Mouse (Mus musculus) ES-E14 (cell line): ENCODE measurements around the gene Trim3. TPM values are rescaled to one million over a fixed set of nuclear protein-coding genes. Genes with fewer than 3 reads are reported as not detected.

Experiments
- DNase-seq: peaks from one replicate; pipeline ENCODE4 v3.0.0-alpha.2; 2013; ENCODE audit warnings: low read depth, low spot score
- H3K27ac ChIP-seq: 2 replicates; pipeline ENCODE4 v1.5.1; 2012; ENCODE audit warnings: low read depth, mild to moderate bottlenecking, low read length, moderate library complexity, mixed read lengths; ENCODE audit not compliant: poor library complexity, insufficient read depth, severe bottlenecking
- H3K36me3 ChIP-seq: 2 replicates; pipeline ENCODE4 v1.6.1; 2012; ENCODE audit warnings: mild to moderate bottlenecking, low read length, moderate library complexity, mixed read lengths; ENCODE audit not compliant: control insufficient read depth, poor library complexity, insufficient read depth, severe bottlenecking
- H3K4me1 ChIP-seq, 2 experiments: fragments of 150-350 bp in 1 of 2; sonication (generic) in 1 of 2; 2 replicates each; pipeline ENCODE4 v1.6.1; 2012; ENCODE audit warnings: low read length in 2 of 2, mild to moderate bottlenecking in 1 of 2, mixed read lengths in 1 of 2; ENCODE audit not compliant: control insufficient read depth in 2 of 2, insufficient read depth in 2 of 2, poor library complexity in 1 of 2
- H3K4me3 ChIP-seq, 2 experiments: fragments of 150-350 bp in 1 of 2; sonication (generic) in 1 of 2; 2 replicates each; pipeline ENCODE4 v1.5.1; 2012; ENCODE audit warnings: low read length in 2 of 2, low read depth in 1 of 2, mild to moderate bottlenecking in 1 of 2, mixed read lengths in 1 of 2; ENCODE audit not compliant: insufficient read depth in 1 of 2, poor library complexity in 1 of 2, severe bottlenecking in 1 of 2
- H3K9ac ChIP-seq: 2 replicates; pipeline ENCODE4 v1.6.1; 2012; ENCODE audit warnings: low read depth, mild to moderate bottlenecking, low read length, mixed read lengths; ENCODE audit not compliant: poor library complexity, insufficient read depth, severe bottlenecking
- H3K9me3 ChIP-seq: fragments of 150-350 bp; sonication (generic); 2 replicates; pipeline ENCODE4 v1.6.1; 2012; ENCODE audit warnings: low read depth, mild to moderate bottlenecking, low read length; ENCODE audit not compliant: control insufficient read depth, insufficient read depth
- CHD2 ChIP-seq: IDR thresholded peaks from 2 replicates; pipeline ENCODE4 v1.6.1; 2014; ENCODE audit warnings: mild to moderate bottlenecking, low read depth, low read length, inconsistent platforms
- HCFC1 ChIP-seq: IDR thresholded peaks from 2 replicates; pipeline ENCODE4 v1.6.1; 2012; ENCODE audit warnings: low read length, inconsistent platforms, borderline replicate concordance; ENCODE audit not compliant: insufficient read depth
- MAFK ChIP-seq: IDR thresholded peaks from 2 replicates; pipeline ENCODE4 v1.6.1; 2014; ENCODE audit warnings: mild to moderate bottlenecking, low read depth, low read length, inconsistent platforms; ENCODE audit not compliant: insufficient read depth
- ZC3H11A ChIP-seq: IDR thresholded peaks from 2 replicates; pipeline ENCODE4 v1.6.1; 2012; ENCODE audit warnings: low read depth, mild to moderate bottlenecking, inconsistent platforms, low read length, borderline replicate concordance
- ZNF384 ChIP-seq: IDR thresholded peaks from 2 replicates; pipeline ENCODE4 v1.6.1; 2012; ENCODE audit warnings: low read depth, low read length, inconsistent platforms
- in situ Hi-C, 2 experiments: fragments of 600-800 bp; cut with MboI; formaldehyde crosslinking; loops; one replicate each; pipeline ENCODE4 v1.15.1; 2025; ENCODE audit warnings: low sequenced_read_pairs in 2 of 2, inconsistent platforms in 1 of 2; ENCODE audit not compliant: unreplicated experiment in 2 of 2
- total RNA-seq: library from RNA; depleted of rRNA; stranded (reverse); fragments of 300-350 nt; gene quantifications from 2 replicates; pipeline ENCODE4 v1.2.3, GENCODE M21; 2012

Trim3 gene
- total RNA-seq, 1 experiment = 28.5 TPM

- H3K9me3 ChIP-seq = no peaks in the 10 kb centered on the region
- peak within 1 kb of the TSS; percentile 82 to 97 for H3K4me3 ChIP-seq
- peaks cover 3% of the 10 kb centered on the region in 2 experiments; a peak in 2 of 4 replicates for H3K4me1 ChIP-seq
- peak; percentile 90 for DNase-seq
- peak within 1 kb of the TSS; percentile 83 for H3K9ac ChIP-seq
- H3K36me3 ChIP-seq = peaks cover 21% of the 10 kb centered on the region; the same call in 1 of the 2 replicates
- TF ChIP-seq HCFC1 (peak; percentile 86), ZNF384 (no peak), MAFK (no peak), CHD2 (peak; percentile 43; the same call in 1 of the 2 replicates), ZC3H11A (no peak)
- in situ Hi-C loops = no loop called here
- H3K27ac ChIP-seq = peak within 1 kb of the TSS; percentile 34; the same call in 1 of the 2 replicates
These were observed 7.0 kb upstream of the Trim3 start, which contains the start of the genes Arfip2 and Gm45799 for GRCm38 (mm10) chr7:105640233-105640893. Arfip2 (minus strand) TSS chr7:105640416. Gm45799 (plus strand) TSS chr7:105640552.

- in situ Hi-C loops = no loop called here
- H3K9ac ChIP-seq = peak within 1 kb of the TSS; percentile 83
- TF ChIP-seq ZNF384 (no peak), HCFC1 (no peak), MAFK (no peak), ZC3H11A (no peak), CHD2 (no peak)
- H3K4me3 ChIP-seq = peak within 1 kb of the TSS; percentile 82 to 97
- no peaks in the 10 kb centered on the region for H3K9me3 ChIP-seq
- H3K36me3 ChIP-seq = peaks cover 21% of the 10 kb centered on the region; the same call in 1 of the 2 replicates
- H3K27ac ChIP-seq = peak within 1 kb of the TSS; percentile 34; the same call in 1 of the 2 replicates
- no peak for DNase-seq
- peaks cover 3% of the 10 kb centered on the region in 2 experiments; a peak in 2 of 4 replicates for H3K4me1 ChIP-seq
These were observed 6.4 kb upstream of the Trim3 start, which contains the start of gene Timm10b for GRCm38 (mm10) chr7:105639756-105640155. Timm10b (plus strand) TSS chr7:105640056.

GRCm38 (mm10) chr7:105639304-105639703 is 5.9 kb upstream of the Trim3 start:
- H3K4me1 ChIP-seq = peaks cover 3% of the 10 kb centered on the region in 2 experiments; a peak in 2 of 4 replicates
- no peak overlapping the region for H3K27ac ChIP-seq
- TF ChIP-seq ZC3H11A (no peak), MAFK (no peak), ZNF384 (no peak), HCFC1 (no peak), CHD2 (no peak)
- H3K9ac ChIP-seq = peak overlapping the region; percentile 83
- in situ Hi-C loops = no loop called here
- H3K9me3 ChIP-seq = no peaks in the 10 kb centered on the region
- H3K4me3 ChIP-seq = peak overlapping the region; percentile 82 to 97
- DNase-seq = no peak
- peaks cover 21% of the 10 kb centered on the region; the same call in 1 of the 2 replicates for H3K36me3 ChIP-seq

GRCm38 (mm10) chr7:105638776-105639175 is 5.4 kb upstream of the Trim3 start:
- no peak for TF ChIP-seq ZC3H11A
- TF ChIP-seq CHD2 = no peak
- no peak for TF ChIP-seq MAFK
- Histone ChIP-seq H3K36me3 (peaks cover 21% of the 10 kb centered on the region; the same call in 1 of the 2 replicates), H3K4me3 (no peak overlapping the region), H3K27ac (no peak overlapping the region), H3K9ac (no peak overlapping the region), H3K4me1 (peaks cover 3% of the 10 kb centered on the region in 2 experiments; a peak in 2 of 4 replicates), H3K9me3 (no peaks in the 10 kb centered on the region)
- in situ Hi-C loops = no loop called here
- no peak for DNase-seq
